Mouse (Mus musculus) neural tube, embryonic 11.5 days (tissue): Measurements from ENCODE around the gene Klhl24. TPM values are rescaled to one million over a fixed set of nuclear protein-coding genes. Genes with fewer than 3 reads are reported as not detected.

Experiments
- ATAC-seq: fragments of 200-750 bp; cut with Nextera tagmentation; 2 replicates; pipeline ENCODE4 v1.8.0; 2017; ENCODE audit warnings: moderate number of reproducible peaks, mild to moderate bottlenecking, moderate TSS enrichment, moderate library complexity; ENCODE audit not compliant: insufficient read depth, low FRiP score, low TSS enrichment
- DNase-seq: peaks from one replicate; pipeline ENCODE4 v3.0.0-alpha.2; 2015; ENCODE audit warnings: low spot score
- H3K27ac ChIP-seq: fragments of 300-500 bp; sonication (generic); 2 replicates; pipeline ENCODE4 v1.5.1; 2014; ENCODE audit warnings: low read depth, mild to moderate bottlenecking, low read length
- H3K27me3 ChIP-seq: fragments of 300-500 bp; sonication (generic); 2 replicates; pipeline ENCODE4 v1.6.1; 2014; ENCODE audit warnings: mild to moderate bottlenecking, low read length, mixed read lengths; ENCODE audit not compliant: control insufficient read depth, insufficient read depth
- H3K36me3 ChIP-seq: fragments of 300-500 bp; sonication (generic); 2 replicates; pipeline ENCODE4 v1.6.1; 2014; ENCODE audit warnings: mild to moderate bottlenecking, low read length, moderate library complexity, mixed read lengths; ENCODE audit not compliant: control insufficient read depth, insufficient read depth
- H3K4me1 ChIP-seq: fragments of 300-500 bp; sonication (generic); 2 replicates; pipeline ENCODE4 v1.6.1; 2014; ENCODE audit warnings: low read length, mixed read lengths; ENCODE audit not compliant: control insufficient read depth, insufficient read depth
- H3K4me2 ChIP-seq: fragments of 300-500 bp; sonication (generic); 2 replicates; pipeline ENCODE4 v1.6.1; 2014; ENCODE audit warnings: low read depth, mild to moderate bottlenecking, moderate library complexity
- H3K4me3 ChIP-seq: fragments of 300-500 bp; sonication (generic); 2 replicates; pipeline ENCODE4 v1.5.1; 2014; ENCODE audit warnings: low read depth, low read length
- H3K9ac ChIP-seq: fragments of 300-500 bp; sonication (generic); 2 replicates; pipeline ENCODE4 v1.6.1; 2014; ENCODE audit warnings: mild to moderate bottlenecking, low read length
- H3K9me3 ChIP-seq: fragments of 300-500 bp; sonication (generic); 2 replicates; pipeline ENCODE4 v1.6.1; 2016; ENCODE audit warnings: low read length; ENCODE audit not compliant: control insufficient read depth
- WGBS: fragments of 180-500 bp; shearing (Covaris S2); extraction: QIAGEN DNeasy Blood & Tissue Kit; methylation state at CpG from one replicate; pipeline ENCODE4 v1.1.7; 2014; 5-methylcytosine and 5-hydroxymethylcytosine counted together
- polyA plus RNA-seq: library from polyadenylated mRNA; unstranded; fragments of >200 nt; fragmentation: Nextera tagmentation; extraction: Ambion mirVana; gene quantifications from 2 replicates; pipeline ENCODE4 v1.2.1, GENCODE M21; 2014

Klhl24 gene
- 44.9 and 46.9 TPM in 2 replicates for polyA plus RNA-seq

DNA sequence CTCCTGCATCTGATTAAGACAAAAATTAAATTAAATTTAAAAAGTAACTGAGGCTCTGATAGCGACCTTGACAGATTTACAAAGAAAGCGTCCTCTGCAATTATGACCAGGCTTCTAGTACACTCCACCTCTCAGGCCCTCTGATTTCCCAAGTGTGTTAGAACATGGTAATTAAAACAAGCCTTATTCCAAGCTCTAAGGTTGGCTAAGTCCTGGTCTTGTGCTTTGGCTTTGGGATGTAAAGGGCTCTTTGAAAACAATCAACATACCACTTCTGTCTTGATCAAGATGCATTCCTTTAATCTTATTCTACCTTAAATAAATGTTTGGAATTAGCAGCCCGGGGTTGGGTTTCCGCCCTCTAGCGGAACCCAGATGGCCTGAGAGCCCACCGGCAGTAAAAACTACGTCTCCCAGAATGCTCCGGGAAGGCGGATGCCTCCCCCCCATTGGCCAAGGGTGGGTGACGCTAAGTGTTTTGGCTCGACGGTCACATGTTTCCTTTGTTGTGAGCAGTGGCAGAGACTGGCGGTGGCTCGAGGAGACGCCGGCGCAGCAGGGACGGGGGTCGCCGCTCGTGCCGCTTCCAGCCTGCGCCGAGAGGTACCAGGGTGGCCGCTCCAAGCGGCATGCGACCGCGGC is at the start of gene Klhl24:
Gene Klhl24, plus strand, starts transcription at position 474 of the 642 bp plus-strand sequence.
- no peaks in the 10 kb centered on the region for H3K4me1 ChIP-seq

DNA sequence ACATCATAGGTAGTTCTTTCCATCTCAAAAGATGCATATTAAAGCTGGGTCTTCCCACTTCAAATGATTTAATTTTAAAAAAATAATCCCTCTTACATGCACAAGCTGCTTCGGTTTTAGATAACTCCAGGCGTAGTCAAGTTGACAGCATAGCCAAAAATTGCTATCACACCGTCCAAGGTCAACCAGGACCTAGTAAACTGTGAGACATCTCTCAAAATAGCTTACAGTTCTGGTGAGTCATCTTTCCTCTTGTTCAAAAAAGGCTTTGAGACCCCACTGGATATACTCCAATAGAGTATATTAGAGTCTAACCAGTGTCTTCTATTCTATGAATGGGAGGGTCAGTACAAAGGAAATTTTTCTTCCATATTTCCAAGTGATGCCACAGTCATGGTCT is 44.7 kb upstream of the Klhl24 start:
- Histone ChIP-seq H3K9ac (no peak overlapping the region), H3K4me3 (no peak overlapping the region), H3K4me2 (no peak overlapping the region), H3K4me1 (no peaks in the 10 kb centered on the region), H3K36me3 (no peaks in the 10 kb centered on the region), H3K27ac (no peak overlapping the region), H3K27me3 (no peaks in the 10 kb centered on the region), H3K9me3 (no peaks in the 10 kb centered on the region)
- DNase-seq (no peak), ATAC-seq (no peak)
- 90% methylated on average over 3 of the region's 3 CpGs for WGBS

More for the DNA sequence above, at the start of gene Klhl24:
- peak; percentile 95 for DNase-seq
- Histone ChIP-seq H3K36me3 (no peaks in the 10 kb centered on the region), H3K4me3 (peak within 1 kb of the TSS; percentile 84), H3K27ac (peak within 1 kb of the TSS; percentile 98), H3K4me2 (peak within 1 kb of the TSS; percentile 48), H3K9ac (peak within 1 kb of the TSS; percentile 98), H3K9me3 (no peaks in the 10 kb centered on the region), H3K27me3 (no peaks in the 10 kb centered on the region)
- WGBS = 2% methylated on average over 29 of the region's 29 CpGs
- ATAC-seq = peak; percentile 96

- H3K9me3 ChIP-seq = no peaks in the 10 kb centered on the region
- H3K27ac ChIP-seq = no peak overlapping the region
- ATAC-seq (no peak), DNase-seq (no peak)
- no peaks in the 10 kb centered on the region for H3K27me3 ChIP-seq
- no peak overlapping the region for H3K9ac ChIP-seq
- no peaks in the 10 kb centered on the region for H3K36me3 ChIP-seq
- no peak overlapping the region for H3K4me2 ChIP-seq
- no peaks in the 10 kb centered on the region for H3K4me1 ChIP-seq
- no peak overlapping the region for H3K4me3 ChIP-seq
- WGBS = 56% methylated on average over 1 of the region's 1 CpGs
Observed at GRCm38 (mm10) chr16:20072770-20073169, 24.6 kb upstream of the Klhl24 start.

DNA sequence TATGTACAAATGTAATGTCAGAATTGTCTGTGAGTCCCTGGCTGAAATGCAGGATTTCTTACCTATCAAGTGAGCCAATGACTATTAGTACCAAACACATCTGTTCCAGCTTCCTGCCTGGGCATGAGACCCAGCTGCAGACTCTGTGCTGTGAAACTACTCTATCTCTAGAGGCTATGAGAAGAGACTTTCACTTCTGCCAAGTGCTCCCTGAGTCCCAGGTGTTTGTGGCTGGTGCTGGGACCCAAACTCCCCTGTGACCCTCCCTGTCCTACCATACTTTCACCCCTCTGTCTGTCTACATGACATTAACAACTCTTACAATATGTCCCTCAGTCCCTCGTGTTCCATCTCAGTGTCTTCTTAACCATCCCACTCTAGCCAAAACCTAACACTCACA is 20.7 kb upstream of the Klhl24 start:
- Histone ChIP-seq H3K27me3 (no peaks in the 10 kb centered on the region), H3K4me1 (no peaks in the 10 kb centered on the region), H3K36me3 (no peaks in the 10 kb centered on the region), H3K9ac (no peak overlapping the region), H3K27ac (no peak overlapping the region), H3K4me2 (no peak overlapping the region), H3K9me3 (no peaks in the 10 kb centered on the region), H3K4me3 (no peak overlapping the region)
- no peak for ATAC-seq
- WGBS = 81% methylated on average over 1 of the region's 1 CpGs
- no peak for DNase-seq

- no peak for ATAC-seq
- WGBS = 90% methylated on average over 3 of the region's 3 CpGs
Observed at GRCm38 (mm10) chr16:20080271-20080670, 17.1 kb upstream of the Klhl24 start.

DNA sequence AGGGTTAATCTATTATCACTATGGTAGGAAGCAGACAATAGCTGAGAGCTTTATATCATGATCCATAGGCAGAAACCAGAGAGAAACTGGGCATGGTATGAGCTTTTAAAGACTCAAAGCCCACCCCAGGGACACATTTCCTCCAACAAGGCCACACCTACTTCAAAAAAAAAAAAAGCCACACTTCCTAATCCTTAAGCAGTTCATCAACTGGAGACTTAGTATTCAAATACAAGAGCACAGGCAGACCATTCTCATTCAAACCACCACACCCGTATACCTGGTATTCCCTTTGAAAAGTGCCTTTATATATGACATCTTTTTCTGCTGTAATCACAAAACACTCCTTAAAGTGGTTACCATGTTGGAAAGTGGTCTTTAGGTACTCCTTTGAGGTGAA is 12.7 kb upstream of the Klhl24 start:
- 86% methylated on average over 1 of the region's 1 CpGs for WGBS
- Histone ChIP-seq H3K27ac (no peak overlapping the region), H3K4me1 (no peaks in the 10 kb centered on the region), H3K4me2 (no peak overlapping the region), H3K9me3 (no peaks in the 10 kb centered on the region), H3K9ac (no peak overlapping the region), H3K27me3 (no peaks in the 10 kb centered on the region), H3K36me3 (no peaks in the 10 kb centered on the region), H3K4me3 (no peak overlapping the region)
- DNase-seq = no peak
- no peak for ATAC-seq

More at GRCm38 (mm10) chr16:20080271-20080670, 17.1 kb upstream of the Klhl24 start:
- no peak overlapping the region for H3K9ac ChIP-seq
- no peak overlapping the region for H3K4me2 ChIP-seq
- H3K4me3 ChIP-seq = no peak overlapping the region
- no peaks in the 10 kb centered on the region for H3K4me1 ChIP-seq
- no peak for DNase-seq
- no peak overlapping the region for H3K27ac ChIP-seq
- H3K36me3 ChIP-seq = no peaks in the 10 kb centered on the region
- H3K9me3 ChIP-seq = no peaks in the 10 kb centered on the region
- H3K27me3 ChIP-seq = no peaks in the 10 kb centered on the region

GRCm38 (mm10) chr16:20085250-20085905 is 12.0 kb upstream of the Klhl24 start:
- H3K9me3 ChIP-seq = no peaks in the 10 kb centered on the region
- ATAC-seq (no peak), DNase-seq (no peak)
- H3K36me3 ChIP-seq = no peaks in the 10 kb centered on the region
- no peaks in the 10 kb centered on the region for H3K4me1 ChIP-seq
- no peak overlapping the region for H3K27ac ChIP-seq
- H3K9ac ChIP-seq = no peak overlapping the region
- H3K27me3 ChIP-seq = no peaks in the 10 kb centered on the region
- WGBS = 91% methylated on average over 5 of the region's 5 CpGs
- H3K4me2 ChIP-seq = no peak overlapping the region
- H3K4me3 ChIP-seq = no peak overlapping the region

DNA sequence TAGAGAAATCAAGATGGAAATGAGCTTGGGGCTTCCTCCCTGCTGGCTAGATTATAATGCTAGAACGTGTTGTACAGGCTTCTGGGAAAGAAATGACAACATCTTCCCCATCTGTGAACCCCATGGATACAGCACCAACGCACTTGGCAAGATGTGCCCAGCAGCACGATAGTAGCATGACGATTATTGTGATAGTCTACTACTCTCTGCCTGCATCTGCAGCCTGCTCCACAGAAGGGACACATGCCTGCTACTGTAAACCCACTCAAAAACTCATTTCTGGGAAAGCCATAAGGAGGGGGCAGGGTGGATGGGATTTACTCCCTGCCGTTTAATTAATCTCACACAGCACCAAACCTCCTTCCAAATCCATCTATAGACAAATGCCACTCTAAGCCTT is 10.4 kb upstream of the Klhl24 start:
- no peaks in the 10 kb centered on the region for H3K9me3 ChIP-seq
- ATAC-seq (no peak), DNase-seq (no peak)
- no peaks in the 10 kb centered on the region for H3K36me3 ChIP-seq
- H3K9ac ChIP-seq = no peak overlapping the region
- H3K4me1 ChIP-seq = no peaks in the 10 kb centered on the region
- H3K27ac ChIP-seq = no peak overlapping the region
- WGBS = 87% methylated on average over 5 of the region's 5 CpGs
- no peak overlapping the region for H3K4me3 ChIP-seq
- H3K4me2 ChIP-seq = no peak overlapping the region
- H3K27me3 ChIP-seq = no peaks in the 10 kb centered on the region

DNA sequence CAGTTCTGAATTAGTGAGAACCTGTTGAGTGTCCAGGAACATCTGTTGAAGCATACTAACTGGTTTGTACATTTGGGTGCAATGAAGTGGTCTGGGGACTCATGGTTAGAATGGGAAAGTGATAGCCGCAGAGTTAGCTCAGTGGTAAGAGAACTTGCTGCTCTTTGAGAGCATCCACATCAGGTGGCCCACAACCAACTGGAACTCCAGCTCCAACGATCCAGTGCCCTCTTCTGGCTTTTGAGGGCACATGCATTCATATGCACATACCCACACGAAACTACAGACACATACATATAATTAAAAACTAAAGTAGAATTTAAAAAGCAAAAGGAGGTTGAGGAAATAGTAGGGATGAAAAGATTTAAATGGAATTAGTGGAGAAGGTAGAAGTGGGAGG is 7.7 kb upstream of the Klhl24 start:
- no peak overlapping the region for H3K4me3 ChIP-seq
- no peaks in the 10 kb centered on the region for H3K36me3 ChIP-seq
- 87% methylated on average over 3 of the region's 3 CpGs for WGBS
- no peak for DNase-seq
- ATAC-seq = no peak
- H3K27me3 ChIP-seq = no peaks in the 10 kb centered on the region
- H3K4me1 ChIP-seq = no peaks in the 10 kb centered on the region
- H3K27ac ChIP-seq = no peak overlapping the region
- H3K4me2 ChIP-seq = no peak overlapping the region
- no peak overlapping the region for H3K9ac ChIP-seq
- no peaks in the 10 kb centered on the region for H3K9me3 ChIP-seq
